Mouse (Mus musculus) spleen, adult 2 months (tissue): Measurements from ENCODE around the gene Lpp. TPM values are rescaled to one million over a fixed set of nuclear protein-coding genes. Genes with fewer than 3 reads are reported as not detected.

Experiments
- DNase-seq, 2 experiments: peaks; one replicate each; pipeline versions ENCODE4 v3.0.0 to v3.0.0-alpha.2; 2012 to 2021; ENCODE audit warnings: low spot score in 2 of 2, low read depth in 1 of 2
- H3K27ac ChIP-seq: fragments of 200-500 bp; 2 replicates; pipeline ENCODE4 v1.5.1; 2012; ENCODE audit warnings: low read length, inconsistent platforms; ENCODE audit not compliant: insufficient read depth
- H3K27me3 ChIP-seq: fragments of 200-500 bp; 2 replicates; pipeline ENCODE4 v1.6.1; 2012; ENCODE audit warnings: mild to moderate bottlenecking, moderate library complexity, low read length, inconsistent platforms; ENCODE audit not compliant: control insufficient read depth, insufficient read depth
- H3K36me3 ChIP-seq: fragments of 200-500 bp; 2 replicates; pipeline ENCODE4 v1.6.1; 2012; ENCODE audit warnings: mild to moderate bottlenecking, low read length, inconsistent platforms; ENCODE audit not compliant: control insufficient read depth, insufficient read depth
- H3K4me1 ChIP-seq: fragments of 200-500 bp; 2 replicates; pipeline ENCODE4 v1.6.1; 2011; ENCODE audit warnings: inconsistent platforms; ENCODE audit not compliant: control insufficient read depth, insufficient read depth, insufficient read length
- H3K4me3 ChIP-seq: fragments of 200-500 bp; 2 replicates; pipeline ENCODE4 v1.5.1; 2011; ENCODE audit warnings: mild to moderate bottlenecking, inconsistent platforms; ENCODE audit not compliant: insufficient read depth, insufficient read length; ENCODE audit errors: extremely low read depth
- CTCF ChIP-seq: fragments of 200-500 bp; IDR thresholded peaks from 2 replicates; pipeline ENCODE4 v1.5.1; 2011; ENCODE audit warnings: mild to moderate bottlenecking, inconsistent platforms; ENCODE audit not compliant: insufficient read depth, insufficient read length, insufficient replicate concordance; ENCODE audit errors: extremely low read depth
- POLR2A ChIP-seq: fragments of 200-500 bp; IDR thresholded peaks from 2 replicates; pipeline ENCODE4 v1.6.1; 2011; ENCODE audit warnings: low read depth, low read length, inconsistent platforms
- WGBS: fragments of 180-500 bp; shearing (Covaris S2); methylation state at CpG from one replicate; pipeline ENCODE4 v1.1.7; 2018; 5-methylcytosine and 5-hydroxymethylcytosine counted together
- polyA plus RNA-seq: library from polyadenylated mRNA; depleted of rRNA; stranded (reverse); fragments of >200 nt; gene quantifications from 2 replicates; pipeline ENCODE4 v1.2.3, GENCODE M21; 2012

The Lpp gene
- polyA plus RNA-seq, 1 experiment = 8.2 TPM

GRCm38 (mm10) chr16:24819127-24819526 is 425.8 kb downstream of the Lpp start:
- TF ChIP-seq POLR2A (no peak), CTCF (peak; percentile 26; the same call in 1 of the 2 replicates)
- no peaks in the 10 kb centered on the region; the same call in 1 of the 2 replicates for H3K4me1 ChIP-seq
- H3K27ac ChIP-seq = no peak overlapping the region
- no peaks in the 10 kb centered on the region for H3K36me3 ChIP-seq
- DNase-seq = no peak
- 81% methylated on average over 4 of the region's 4 CpGs for WGBS
- H3K27me3 ChIP-seq = no peaks in the 10 kb centered on the region
- H3K4me3 ChIP-seq = no peak overlapping the region

- H3K27ac ChIP-seq = no peak overlapping the region
- TF ChIP-seq POLR2A (no peak), CTCF (no peak)
- no peaks in the 10 kb centered on the region for H3K36me3 ChIP-seq
- peaks cover 8% of the 10 kb centered on the region for H3K4me1 ChIP-seq
- no peak for DNase-seq
- H3K27me3 ChIP-seq = no peaks in the 10 kb centered on the region
- H3K4me3 ChIP-seq = no peak overlapping the region
- WGBS = 94% methylated on average over 5 of the region's 5 CpGs
Observed at GRCm38 (mm10) chr16:24822182-24822875, 429.0 kb downstream of the Lpp start.

DNA sequence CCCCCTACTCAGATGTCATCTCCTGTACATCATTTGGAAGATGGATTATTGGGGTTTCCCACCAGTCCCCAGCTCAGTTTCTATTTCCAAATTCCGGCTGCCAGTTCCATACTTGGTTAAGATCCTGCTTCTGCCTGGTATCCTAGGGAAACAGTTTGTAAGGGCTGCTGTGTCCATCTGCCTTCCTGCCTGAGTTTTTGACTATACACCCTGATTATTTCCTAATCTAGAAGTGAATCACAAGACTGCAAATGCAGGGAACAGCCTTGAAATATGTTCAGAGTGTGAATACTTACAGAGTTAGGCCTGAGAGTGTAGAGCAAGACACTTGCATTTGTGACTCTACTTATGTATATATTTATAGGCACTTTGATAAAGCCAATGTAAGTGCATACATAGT is 429.6 kb downstream of the Lpp start:
- Histone ChIP-seq H3K4me1 (peaks cover 9% of the 10 kb centered on the region), H3K27me3 (no peaks in the 10 kb centered on the region), H3K36me3 (no peaks in the 10 kb centered on the region), H3K4me3 (no peak overlapping the region), H3K27ac (no peak overlapping the region)
- no peak for DNase-seq
- WGBS = 88% methylated on average over 1 of the region's 1 CpGs
- TF ChIP-seq POLR2A (no peak), CTCF (no peak)

- DNase-seq = peak; percentile 29 to 47
- H3K27me3 ChIP-seq = no peaks in the 10 kb centered on the region
- TF ChIP-seq POLR2A (no peak), CTCF (no peak)
Observed at GRCm38 (mm10) chr16:24826390-24826789, 433.1 kb downstream of the Lpp start.

GRCm38 (mm10) chr16:24828207-24828803 is 435.0 kb downstream of the Lpp start:
- Histone ChIP-seq H3K27ac (no peak overlapping the region), H3K4me3 (no peak overlapping the region), H3K27me3 (no peaks in the 10 kb centered on the region), H3K4me1 (peaks cover 17% of the 10 kb centered on the region), H3K36me3 (no peaks in the 10 kb centered on the region)
- TF ChIP-seq CTCF = no peak
- no peak for TF ChIP-seq POLR2A
- 57% methylated on average over 2 of the region's 2 CpGs for WGBS
- DNase-seq = no peak

More at GRCm38 (mm10) chr16:24826390-24826789, 433.1 kb downstream of the Lpp start:
- Histone ChIP-seq H3K27ac (peak overlapping the region; percentile 64; the same call in 1 of the 2 replicates), H3K4me1 (peaks cover 17% of the 10 kb centered on the region), H3K4me3 (no peak overlapping the region), H3K36me3 (no peaks in the 10 kb centered on the region)
- 32% methylated on average over 4 of the region's 4 CpGs for WGBS

GRCm38 (mm10) chr16:24829860-24830259 is 436.6 kb downstream of the Lpp start:
- no peaks in the 10 kb centered on the region for H3K36me3 ChIP-seq

DNA sequence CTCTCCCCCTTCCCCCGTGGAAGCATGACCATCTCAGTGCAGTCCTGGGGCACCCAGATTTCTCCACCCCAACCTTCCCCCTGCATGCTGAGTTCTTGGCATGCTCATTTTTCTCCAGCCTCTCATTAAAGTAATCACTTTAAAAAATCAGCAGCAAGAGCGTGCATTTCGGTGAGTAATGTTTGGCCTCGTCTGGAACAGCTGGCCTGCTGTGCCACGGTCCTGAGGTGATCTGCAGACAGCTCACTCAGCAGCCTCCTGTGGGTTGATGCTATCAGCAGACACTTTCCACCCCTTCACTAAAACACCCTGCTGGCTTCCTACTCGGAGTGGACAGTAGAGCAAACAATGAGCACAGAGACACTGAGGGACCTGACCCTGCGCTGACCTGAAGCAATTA is 437.6 kb downstream of the Lpp start:
- Histone ChIP-seq H3K27ac (no peak overlapping the region), H3K36me3 (no peaks in the 10 kb centered on the region), H3K4me1 (peaks cover 17% of the 10 kb centered on the region), H3K27me3 (no peaks in the 10 kb centered on the region), H3K4me3 (no peak overlapping the region)
- WGBS = 79% methylated on average over 7 of the region's 7 CpGs
- TF ChIP-seq CTCF (no peak), POLR2A (no peak)
- no peak for DNase-seq

More at GRCm38 (mm10) chr16:24829860-24830259, 436.6 kb downstream of the Lpp start:
- TF ChIP-seq POLR2A (no peak), CTCF (no peak)
- Histone ChIP-seq H3K4me1 (peaks cover 17% of the 10 kb centered on the region), H3K4me3 (no peak overlapping the region), H3K27ac (no peak overlapping the region), H3K27me3 (no peaks in the 10 kb centered on the region)
- WGBS = 58% methylated on average over 4 of the region's 4 CpGs
- no peak for DNase-seq
